Mouse (Mus musculus): ENCODE measurements around the gene Nol3.
"Not testable (repeated sequence)": the region's sequence is repeated elsewhere in the genome, so short reads cannot be mapped to it uniquely, and the experiment has no call there.

Nol3 gene

DNA sequence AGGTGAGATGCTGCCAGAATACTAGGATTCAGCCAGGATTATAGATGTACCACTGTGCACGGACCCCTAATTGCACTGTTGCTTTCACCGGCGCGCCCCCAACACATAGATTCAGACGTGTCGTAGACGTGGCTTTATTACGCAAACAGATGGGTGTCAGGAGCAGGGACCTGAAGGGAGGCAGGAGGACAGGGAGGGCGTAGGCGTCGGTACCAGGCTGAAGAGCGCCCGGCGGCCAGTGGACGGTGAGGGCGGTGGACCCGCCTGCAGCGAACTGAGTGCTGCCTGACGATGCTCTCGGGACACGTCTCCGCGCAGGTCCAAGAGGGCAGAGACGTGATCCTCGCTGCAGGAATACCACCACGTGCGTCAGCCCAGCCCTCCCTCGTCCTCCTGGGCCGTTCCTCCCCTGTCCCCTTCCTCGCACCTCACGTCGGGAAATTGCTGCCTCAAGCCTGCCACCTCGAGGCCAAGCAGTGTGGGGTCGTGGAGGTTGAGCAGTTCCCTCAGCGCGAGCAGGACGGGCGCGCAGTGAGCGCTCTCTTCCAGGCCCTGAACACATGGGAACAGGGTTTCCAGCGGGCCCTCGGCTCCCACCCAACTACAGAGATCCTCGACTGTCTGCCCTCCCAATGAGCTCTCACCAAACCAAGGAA lies 14.0 kb downstream of the Nol3 start, which contains the start of gene 4931428F04Rik:
Gene 4931428F04Rik (minus strand): TSS at position 60 of the 656 bp plus-strand sequence.
- peak; percentile 61 for DNase-seq (ENCODE audit: low spot score)

DNA sequence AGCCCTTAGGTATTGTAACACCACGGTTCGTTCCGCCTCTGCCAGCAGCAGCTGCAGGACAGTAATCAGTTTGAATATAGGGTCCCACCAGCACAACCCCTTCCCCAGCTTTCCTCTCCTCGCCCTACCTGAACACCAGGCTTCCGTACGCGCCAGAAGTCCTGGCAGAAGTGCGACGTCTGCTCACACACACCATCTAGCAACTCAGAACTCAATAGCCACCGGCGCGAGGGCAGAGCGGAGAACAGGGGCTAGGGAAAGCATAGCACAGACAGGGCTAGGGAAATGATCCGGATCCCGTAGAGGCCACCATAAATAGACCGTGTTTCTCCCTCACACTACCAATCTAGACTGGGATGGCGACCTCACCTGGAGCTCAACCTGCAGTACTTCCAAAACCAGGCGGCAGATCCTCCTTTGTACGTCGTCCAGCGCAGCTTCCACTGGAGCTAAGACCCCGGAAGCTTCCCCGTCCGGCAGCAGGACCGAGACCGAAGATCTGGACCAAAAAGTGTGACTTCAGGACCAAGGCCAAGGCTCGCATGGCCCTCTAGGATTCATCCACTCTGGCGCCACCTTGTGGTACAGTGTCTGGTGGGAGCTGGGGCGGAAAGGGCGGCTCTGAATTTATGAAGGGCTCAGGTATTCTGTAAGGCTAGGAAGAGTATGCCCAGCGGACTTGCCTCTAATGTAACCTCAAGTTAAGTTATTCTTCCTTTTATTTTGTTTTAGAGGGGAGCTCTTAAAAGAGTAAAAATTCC lies 14.8 kb downstream of the Nol3 start:
- DNase-seq (ENCODE audit: low spot score), result peak; percentile 85

DNA sequence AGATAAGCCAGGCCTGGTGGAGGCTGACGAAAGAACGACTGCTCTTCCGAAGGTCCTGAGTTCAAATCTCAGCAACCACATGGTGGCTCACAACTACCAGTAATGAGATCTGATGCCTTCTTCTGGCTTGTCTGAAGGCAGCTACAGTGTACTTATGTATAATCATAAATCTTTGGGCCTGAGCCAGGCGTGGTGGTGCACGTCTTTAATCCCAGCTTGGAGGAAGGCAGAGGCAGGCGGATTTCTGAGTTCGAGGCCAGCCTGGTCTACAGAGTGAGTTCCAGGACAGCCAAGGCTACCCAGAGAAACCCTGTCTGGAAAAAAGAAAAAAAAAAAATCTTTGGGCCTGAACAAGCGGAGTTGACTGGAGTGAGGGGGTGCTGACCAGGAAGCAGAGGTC lies 15.4 kb downstream of the Nol3 start:
- DNase-seq (ENCODE audit: low spot score), result peak; percentile 4

DNA sequence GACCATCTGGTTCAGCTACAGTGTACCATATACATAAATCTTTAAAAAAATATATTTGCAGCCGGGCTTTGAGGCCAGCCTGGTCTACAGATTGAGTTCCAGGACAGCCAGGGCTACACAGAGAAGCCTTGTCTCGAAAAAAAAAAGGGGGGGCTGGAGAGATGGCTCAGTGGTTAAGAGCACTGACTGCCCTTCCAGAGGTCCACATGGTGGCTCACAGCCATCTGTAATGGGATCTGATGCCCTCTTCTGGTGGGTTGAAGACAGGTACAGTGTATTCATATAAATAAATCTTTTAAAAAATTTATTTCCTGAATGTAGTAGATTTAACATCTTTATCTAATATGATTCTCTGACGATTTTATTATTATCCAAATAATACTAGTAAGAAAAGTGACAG lies 15.9 kb downstream of the Nol3 start:
- DNase-seq (ENCODE audit: low spot score), result not testable (repeated sequence)

DNA sequence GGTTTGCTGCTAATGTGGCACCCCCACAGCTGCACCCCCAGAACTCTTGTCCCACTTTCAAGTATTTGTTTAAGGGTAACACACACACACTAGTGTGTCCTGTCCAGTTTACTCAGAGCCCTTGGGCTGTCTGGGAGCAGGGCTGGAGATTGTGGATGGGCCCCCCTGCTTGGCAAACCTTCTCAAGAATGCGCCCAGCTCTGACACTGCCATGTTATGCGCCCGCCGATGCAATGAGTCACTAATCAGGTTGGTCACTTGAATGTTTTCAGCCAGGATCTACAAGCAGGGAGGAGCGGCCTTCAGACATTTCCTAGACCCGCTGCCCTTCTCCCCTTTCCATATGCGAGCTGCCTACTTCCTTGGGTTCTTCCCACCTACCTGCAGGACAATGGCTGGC lies 16.5 kb downstream of the Nol3 start:
- DNase-seq (ENCODE audit: low spot score), result peak; percentile 3

DNA sequence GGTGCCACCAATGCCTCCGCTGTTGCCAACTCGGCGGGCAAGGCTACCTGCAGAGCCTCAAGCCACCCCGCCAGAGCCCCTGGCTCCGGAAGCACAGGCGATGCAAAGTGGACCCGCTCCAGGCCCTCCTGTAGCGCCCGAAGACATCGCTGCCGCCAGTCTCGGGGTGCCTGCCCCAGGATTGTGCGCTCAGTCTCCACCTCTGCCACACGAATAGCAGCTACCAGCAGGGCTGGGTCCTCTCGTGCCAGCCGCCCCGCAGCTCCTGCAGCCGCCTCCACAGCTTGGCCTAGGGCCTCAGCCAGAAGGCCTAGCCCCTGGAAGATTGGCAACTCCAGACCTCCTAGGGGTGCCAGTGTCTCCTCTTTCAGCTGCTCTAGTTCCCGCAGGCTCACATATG lies 17.5 kb downstream of the Nol3 start:
- DNase-seq (ENCODE audit: low spot score), result no peak

DNA sequence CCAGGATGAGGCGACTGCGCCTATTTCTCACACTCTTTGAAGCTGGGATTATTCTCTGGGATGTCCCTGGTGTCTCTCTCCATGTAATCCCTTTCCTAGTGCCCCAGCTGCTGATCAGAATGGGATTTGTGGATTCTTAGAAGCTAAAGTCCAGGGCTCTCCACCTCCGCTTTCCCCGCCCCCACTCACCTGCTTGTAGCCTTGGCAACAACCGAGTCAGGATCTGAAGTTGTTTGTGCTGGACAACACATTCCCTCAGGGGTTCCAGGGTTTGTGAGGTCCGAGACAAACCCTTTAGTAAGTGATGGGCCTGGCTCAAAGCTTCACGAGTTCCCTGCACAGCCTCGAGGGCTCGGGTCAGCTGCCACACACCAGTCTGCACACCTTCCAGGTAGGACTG lies 18.8 kb downstream of the Nol3 start:
- DNase-seq (ENCODE audit: low spot score), result no peak

DNA sequence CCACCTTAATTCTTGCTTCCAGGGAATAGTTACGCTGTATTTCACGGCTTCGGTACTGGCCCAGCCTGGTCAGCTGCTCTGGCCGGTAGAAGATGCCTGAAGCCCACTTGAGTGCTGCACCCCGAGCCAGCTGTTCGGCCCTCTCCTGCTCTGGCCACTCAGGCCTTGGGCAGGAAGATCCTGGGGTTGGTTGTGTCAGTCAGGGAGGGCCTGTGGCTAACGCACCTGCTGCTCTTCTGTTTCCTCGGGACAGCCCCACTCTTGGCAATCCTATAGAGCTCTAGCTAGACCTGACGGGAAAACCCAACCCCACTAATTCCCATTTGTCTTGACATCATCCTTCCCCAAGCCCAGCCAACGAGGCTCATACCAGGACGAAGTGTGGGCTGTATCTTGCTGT lies 19.3 kb downstream of the Nol3 start:
- DNase-seq (ENCODE audit: low spot score), result no peak

DNA sequence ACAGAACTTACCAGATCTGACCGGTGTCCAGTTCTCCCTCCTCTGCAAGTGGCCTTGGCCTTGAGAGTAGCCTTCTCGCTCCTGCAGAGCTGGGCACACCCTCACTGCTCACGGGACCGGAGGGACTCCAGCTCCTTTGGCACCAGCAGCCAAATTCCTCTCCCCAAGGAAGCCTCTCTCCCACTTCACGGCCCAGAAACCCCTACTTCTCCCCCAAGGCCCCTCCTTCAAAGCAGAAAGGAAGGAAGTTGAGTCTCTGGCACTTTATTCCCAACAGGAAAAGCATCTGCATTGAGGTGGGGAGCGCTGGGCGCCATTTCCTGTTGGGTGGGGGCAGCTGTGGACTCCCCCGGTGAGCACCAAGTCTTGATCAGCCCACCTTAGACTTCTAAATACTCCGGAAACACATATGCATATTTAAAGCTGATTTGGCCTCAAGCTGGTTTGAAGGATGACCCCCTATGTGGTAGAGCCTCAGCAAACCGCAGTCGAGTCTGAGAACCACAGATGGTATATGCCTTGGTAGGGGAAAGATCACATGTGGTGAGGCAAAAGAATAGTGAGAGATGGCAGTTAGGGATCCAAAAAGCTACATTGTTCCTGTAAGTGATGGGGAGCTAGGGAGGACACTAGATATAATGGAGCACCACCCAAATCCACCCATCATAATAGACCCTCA lies 20.1 kb downstream of the Nol3 start, which contains the start of gene Exoc3l:
Gene Exoc3l (minus strand): TSS at position 207 of the 679 bp plus-strand sequence.
- peak; percentile 51 for DNase-seq (ENCODE audit: low spot score)

DNA sequence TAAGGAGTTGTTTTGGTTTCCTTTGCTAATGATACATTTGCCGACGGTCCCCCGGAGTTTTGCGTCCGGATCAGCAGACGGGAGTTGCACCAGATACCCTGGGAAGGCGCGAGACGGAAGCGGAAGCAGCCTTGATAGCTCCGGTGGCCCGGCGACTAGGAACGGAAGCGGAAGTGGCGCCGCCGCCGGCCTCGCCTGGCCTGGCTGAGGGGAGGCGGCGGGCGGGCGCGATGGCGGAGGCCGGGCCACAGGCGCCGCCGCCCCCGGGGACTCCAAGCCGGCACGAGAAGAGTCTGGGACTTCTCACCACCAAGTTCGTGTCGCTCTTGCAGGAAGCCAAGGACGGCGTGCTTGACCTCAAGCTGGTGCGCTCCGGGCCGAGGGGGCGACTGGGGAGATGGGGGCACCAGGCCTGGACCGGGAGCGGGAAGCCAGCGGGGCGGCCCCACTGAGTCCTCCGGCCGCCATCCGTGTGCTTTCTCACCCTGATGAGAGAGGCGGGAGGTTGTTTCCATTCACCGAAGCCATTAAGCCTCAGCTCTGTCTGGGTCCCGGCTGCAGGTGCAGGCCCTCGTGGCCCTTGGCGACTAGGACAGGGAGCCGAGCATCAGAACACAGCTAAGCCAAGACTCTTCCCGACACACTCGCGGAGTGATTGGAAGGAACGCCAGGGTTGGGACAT lies 21.7 kb downstream of the Nol3 start, which contains the start of gene E2f4:
Gene E2f4 (plus strand): TSS at position 153 of the 682 bp plus-strand sequence.
- DNase-seq (ENCODE audit: low spot score), result peak; percentile 89

DNA sequence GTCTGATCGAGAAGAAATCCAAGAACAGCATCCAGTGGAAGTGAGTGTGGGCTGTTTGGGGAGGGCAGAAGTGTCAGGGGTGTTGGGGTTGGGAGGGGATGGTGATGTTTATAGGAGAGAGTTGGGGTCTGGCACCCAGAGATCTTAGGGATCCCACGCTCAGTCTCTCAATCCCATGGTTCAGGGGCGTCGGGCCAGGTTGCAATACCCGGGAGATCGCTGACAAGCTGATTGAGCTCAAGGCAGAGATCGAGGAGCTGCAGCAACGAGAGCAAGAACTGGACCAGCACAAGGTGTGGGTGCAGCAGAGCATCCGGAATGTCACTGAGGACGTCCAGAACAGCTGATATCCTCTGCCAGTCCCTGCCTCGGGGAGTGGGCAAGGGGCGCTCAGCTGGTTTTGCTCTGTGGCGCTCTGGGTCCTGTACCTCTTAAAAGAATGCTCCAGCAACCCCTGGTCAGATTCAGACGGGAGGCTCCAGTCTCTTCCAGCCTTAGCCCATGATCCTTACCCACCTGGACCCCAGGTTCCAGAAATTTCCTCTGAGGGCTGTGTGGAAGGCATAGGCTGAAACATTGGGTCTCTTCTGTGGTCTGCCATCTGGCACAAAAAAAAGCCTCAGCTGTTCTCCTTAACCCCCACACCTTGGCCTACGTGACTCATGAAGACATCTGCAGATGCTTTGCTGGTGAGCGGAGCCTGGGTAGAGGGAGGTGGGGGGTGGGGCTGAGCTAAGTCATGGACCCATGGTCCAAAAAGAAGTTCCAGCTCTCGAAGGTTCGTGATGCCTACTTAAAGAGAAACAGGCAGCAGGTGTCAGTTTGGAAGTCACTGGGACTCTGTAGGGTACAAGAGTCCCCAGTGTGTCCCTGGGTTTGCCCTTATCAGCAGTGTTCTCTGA lies 22.7 kb downstream of the Nol3 start:
- DNase-seq (ENCODE audit: low spot score), result no peak

DNA sequence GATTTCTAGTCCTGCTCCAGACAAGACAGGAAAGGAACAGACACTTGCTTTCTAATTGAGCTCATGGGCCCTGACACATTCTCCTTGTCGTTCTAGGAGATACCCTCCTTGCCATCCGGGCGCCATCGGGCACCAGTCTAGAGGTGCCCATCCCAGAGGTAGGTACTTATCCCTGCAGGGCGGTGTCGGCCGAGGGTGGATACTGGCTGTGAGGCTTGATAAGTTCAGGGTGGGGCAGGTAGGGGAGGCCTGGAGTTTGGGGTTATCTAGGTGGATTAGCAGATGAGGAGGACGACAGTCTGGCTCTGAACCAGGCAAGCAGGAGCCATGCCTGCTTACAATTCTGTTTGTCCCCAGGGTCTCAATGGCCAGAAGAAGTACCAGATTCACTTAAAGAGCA lies 24.0 kb downstream of the Nol3 start:
- no peak for DNase-seq (ENCODE audit: low spot score)

DNA sequence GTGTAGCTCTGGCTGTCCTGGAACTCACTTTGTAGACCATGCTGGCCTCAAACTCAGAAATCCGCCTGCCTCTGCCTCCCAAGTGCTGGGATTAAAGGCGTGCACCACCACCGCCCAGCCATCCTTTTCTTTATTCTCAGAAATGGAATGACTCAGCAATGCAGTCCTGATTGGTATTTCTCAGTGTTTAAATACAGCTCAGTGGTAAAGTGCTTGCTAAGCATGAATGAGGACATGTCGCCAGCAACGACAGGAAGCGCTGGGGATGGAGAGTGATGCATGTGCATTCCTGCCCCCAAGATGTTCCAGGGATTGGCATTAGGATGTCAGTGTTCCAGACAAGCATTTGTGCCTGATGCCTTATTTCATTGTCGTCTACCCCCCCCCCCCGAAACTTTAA lies 27.5 kb downstream of the Nol3 start:
- DNase-seq (ENCODE audit: low spot score), result no peak

DNA sequence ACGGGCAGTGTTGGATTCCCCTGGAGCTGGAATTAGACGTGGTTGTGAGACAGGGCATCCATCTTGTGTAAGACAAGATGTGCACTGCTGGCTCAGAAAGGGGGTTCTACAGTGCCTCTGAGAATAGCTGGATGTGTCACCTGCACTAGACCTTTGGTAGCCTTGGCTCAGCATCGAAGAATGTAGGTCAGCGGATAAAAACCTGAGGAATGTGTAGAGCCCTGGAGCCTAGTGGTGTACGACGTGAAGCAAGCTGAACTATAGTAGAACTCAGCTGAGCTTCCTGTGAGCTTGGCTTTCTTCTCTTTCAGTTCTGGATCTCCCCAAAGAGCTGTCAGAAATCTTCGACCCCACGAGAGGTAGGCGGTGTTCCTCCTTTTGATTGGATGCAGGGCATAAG lies 27.9 kb downstream of the Nol3 start:
- no peak for DNase-seq (ENCODE audit: low spot score)

DNA sequence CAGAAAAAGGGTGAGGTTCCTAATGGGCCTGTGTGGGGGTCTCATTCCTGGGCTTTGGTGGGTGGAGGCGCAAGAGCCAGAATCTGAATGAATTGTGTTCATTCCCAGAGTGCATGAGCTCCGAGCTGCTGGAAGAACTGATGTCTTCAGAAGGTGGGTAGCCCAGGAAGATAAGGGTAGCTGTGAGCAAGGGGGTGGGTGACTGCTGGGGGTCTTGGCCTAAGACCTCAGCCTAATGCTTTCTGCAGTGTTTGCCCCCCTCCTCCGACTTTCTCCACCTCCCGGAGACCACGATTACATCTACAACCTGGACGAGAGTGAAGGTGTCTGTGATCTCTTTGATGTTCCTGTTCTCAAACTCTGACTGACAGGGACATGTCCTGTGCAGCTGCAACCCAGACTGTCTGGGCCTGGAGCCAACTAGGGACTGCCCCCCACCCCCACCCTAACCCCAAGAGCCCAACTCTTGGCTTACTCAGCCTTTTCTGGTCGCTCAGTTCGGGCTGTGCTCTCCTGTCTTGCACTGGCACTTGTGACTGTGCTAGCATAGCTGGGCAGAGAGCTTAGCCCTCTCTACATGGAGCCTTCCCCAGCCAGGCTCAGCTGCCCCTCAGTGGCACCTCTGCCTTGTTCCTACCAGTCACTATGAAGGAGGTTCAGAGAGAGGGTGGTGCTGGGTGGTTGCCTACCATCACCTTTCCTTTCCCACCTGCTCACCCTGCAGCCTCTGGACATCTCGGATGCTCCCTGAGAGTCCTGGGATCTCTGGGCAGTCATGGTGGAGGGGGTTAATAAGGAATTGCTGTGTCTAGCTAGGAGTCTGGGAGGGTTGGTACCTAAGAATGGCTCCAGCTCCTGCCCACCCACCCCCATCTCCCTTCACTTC lies 28.6 kb downstream of the Nol3 start:
- DNase-seq (ENCODE audit: low spot score), result no peak

DNA sequence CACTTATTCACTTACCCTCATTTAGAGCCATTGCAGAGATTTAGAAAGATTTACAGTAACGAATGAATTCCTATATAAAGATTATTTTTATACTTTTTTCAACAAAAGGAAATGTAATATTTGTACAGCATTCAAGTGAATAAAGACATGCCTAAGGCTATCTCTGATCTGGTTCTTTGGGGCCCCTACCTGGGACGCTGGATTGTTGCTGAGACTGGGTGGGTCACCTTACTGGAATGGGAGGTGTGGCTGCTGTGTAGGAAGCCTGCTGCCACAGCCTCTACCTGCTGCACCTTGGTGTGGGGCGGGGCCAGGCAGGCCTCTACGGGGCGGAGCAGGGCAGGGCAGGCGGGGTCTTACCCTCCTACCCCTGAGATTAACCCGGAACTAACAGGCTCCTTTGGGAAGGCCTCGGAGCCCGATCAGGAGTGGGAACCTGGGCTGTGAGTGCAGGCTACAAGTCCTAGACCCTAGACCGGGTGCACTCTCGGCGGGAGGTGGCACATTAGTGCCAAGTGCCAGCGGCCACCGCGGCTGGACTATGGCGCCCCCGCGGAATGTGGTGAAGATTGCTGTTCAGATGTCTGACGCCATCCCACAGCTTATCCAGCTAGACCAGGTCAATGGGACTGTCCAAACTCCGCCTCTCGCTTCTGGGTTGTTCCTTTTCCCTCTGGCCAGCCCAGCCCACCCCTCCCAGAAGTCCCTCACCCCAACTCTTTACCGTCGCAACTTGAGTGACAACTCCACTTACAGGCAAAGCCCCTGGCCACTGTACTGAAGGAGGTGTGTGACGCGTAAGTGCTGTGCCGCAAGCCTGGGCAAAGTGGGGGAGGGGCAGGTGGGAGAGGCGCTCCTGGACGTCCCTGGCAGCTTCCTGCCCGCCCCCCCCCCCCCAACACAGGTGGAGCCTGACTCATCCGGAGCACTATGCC lies 29.5 kb downstream of the Nol3 start, which contains the start of gene Elmo3:
Gene Elmo3 (plus strand): TSS at position 391 of the 935 bp plus-strand sequence.
- peak; percentile 68 for DNase-seq (ENCODE audit: low spot score)

DNA sequence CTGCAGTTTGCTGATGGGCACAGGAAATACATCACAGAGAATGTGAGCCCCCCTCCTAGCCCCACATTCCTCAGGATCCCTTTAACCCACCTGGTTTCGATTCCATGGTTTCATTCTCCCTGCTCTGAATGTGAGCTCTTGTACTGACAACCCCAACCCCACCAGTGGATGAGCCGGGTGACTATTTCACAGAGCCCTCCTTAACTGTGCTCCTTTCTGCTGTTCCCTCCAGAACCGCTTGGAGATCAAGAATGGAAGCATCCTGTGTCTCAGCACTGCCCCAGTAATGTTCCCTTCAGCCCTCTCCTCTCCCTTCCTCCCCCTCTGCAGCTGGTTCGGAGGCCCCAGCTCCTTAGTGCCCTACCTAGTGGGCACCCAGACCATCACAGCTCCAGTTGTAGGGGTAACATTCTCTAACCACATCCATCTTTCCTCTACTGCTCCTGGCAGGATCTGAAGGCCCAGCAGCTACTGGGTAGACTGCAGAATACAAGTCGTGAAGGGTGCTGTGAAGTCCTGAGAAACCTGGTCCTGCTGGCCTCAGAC lies 30.3 kb downstream of the Nol3 start:
- DNase-seq (ENCODE audit: low spot score), result no peak

DNA sequence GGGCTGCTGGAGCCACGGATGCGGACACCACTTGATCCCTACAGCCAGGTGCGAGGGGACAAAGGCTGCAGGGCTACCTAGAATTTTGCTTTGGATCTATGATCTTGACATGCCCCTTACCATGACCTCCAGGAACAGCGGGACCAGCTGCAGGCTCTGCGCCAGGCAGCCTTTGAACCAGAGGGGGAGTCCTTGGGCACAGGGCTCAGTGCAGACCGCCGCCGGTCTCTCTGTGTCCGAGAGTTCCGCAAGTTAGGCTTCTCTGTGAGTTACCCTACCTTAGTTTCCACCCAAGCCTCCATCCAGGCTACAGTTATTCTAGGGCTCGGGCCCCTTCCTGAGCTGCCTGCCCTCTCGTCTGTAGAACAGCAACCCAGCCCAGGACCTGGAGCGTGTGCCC lies 31.7 kb downstream of the Nol3 start:
- peak; percentile 7 for DNase-seq (ENCODE audit: low spot score)

DNA sequence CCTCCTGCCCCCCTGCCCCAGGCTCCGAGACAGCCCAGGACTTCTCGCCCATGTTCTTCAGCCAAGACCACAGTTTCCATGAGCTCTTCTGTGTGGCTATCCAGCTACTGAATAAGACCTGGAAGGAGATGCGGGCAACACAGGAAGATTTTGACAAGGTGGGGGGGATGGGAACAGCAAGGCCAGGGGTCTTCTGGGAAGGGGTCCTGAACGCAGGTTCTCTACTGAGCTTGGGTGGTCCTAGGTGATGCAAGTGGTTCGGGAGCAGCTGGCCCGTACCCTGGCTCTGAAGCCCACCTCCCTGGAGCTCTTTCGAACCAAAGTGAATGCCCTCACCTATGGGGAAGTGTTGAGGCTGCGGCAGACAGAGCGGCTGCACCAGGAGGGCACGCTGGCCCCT lies 32.5 kb downstream of the Nol3 start:
- no peak for DNase-seq (ENCODE audit: low spot score)
